Mouse (Mus musculus) ES-Bruce4 (cell line): ENCODE data around the gene Man1a2. TPM values are rescaled to one million over a fixed set of nuclear protein-coding genes. Genes with fewer than 3 reads are reported as not detected.

Source experiments
- H3K27ac ChIP-seq: 2 replicates; pipeline ENCODE4 v1.5.1; 2012; ENCODE audit warnings: low read length, inconsistent platforms; ENCODE audit not compliant: insufficient read depth
- H3K27me3 ChIP-seq: 2 replicates; pipeline ENCODE4 v1.6.1; 2012; ENCODE audit warnings: mild to moderate bottlenecking, low read length, inconsistent platforms; ENCODE audit not compliant: control insufficient read depth, poor library complexity, insufficient read depth, severe bottlenecking
- H3K36me3 ChIP-seq: 2 replicates; pipeline ENCODE4 v1.6.1; 2012; ENCODE audit warnings: inconsistent platforms, mild to moderate bottlenecking, low read length, moderate library complexity; ENCODE audit not compliant: control insufficient read depth, poor library complexity, insufficient read depth, severe bottlenecking
- H3K4me1 ChIP-seq: one replicate; pipeline ENCODE4 v1.8.1; 2011; ENCODE audit warnings: low read length; ENCODE audit not compliant: control insufficient read depth, insufficient read depth
- H3K4me3 ChIP-seq: 2 replicates; pipeline ENCODE4 v1.5.1; 2011; ENCODE audit warnings: low read depth, mild to moderate bottlenecking, low read length
- H3K9ac ChIP-seq: 2 replicates; pipeline ENCODE4 v1.6.1; 2012; ENCODE audit warnings: low read depth, mild to moderate bottlenecking, inconsistent platforms; ENCODE audit not compliant: poor library complexity, severe bottlenecking
- H3K9me3 ChIP-seq: replicated peaks from 2 replicates; pipeline ENCODE4 v1.6.1; 2012; ENCODE audit warnings: mild to moderate bottlenecking, low read length, inconsistent platforms; ENCODE audit not compliant: control insufficient read depth, poor library complexity, insufficient read depth, severe bottlenecking
- CTCF ChIP-seq: IDR thresholded peaks from one replicate; pipeline ENCODE4 v1.8.1; 2011; ENCODE audit warnings: low read depth, low read length
- EP300 ChIP-seq: IDR thresholded peaks from 2 replicates; pipeline ENCODE4 v1.6.1; 2011; ENCODE audit warnings: low read depth, low read length; ENCODE audit not compliant: insufficient read depth
- POLR2A ChIP-seq: IDR thresholded peaks from one replicate; pipeline ENCODE4 v1.8.1; 2011; ENCODE audit warnings: low read length; ENCODE audit not compliant: insufficient read depth
- polyA plus RNA-seq: library from polyadenylated mRNA; stranded (reverse); fragments of >200 nt; gene quantifications from 2 replicates; pipeline ENCODE4 v1.2.4, GENCODE M21; 2011; ENCODE audit warnings: low read depth; ENCODE audit not compliant: missing spikeins, insufficient read depth, insufficient read length

Man1a2 gene
- polyA plus RNA-seq, 1 experiment, result 61.3 TPM

DNA sequence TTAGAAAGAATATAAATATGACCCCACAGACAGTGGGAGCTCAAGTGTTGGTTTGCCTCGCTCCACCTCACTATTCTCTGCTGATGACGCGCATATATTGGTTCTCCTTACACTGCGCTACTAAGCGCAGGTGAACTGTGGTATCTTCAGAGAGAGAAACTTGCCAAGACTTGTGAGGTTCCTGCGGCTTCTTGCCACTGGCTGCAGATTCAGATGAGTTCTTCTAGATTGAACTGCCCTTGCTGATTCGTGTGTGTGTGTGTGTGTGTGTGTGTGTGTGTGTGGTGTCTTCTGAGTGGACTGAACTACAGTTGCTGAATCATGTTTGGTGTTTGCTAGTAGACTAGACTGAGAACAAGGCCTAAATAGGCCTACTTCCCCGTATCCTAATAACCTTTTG lies 43.7 kb downstream of the Man1a2 start:
- no peaks in the 10 kb centered on the region for H3K9me3 ChIP-seq
- no peak overlapping the region for H3K4me3 ChIP-seq
- H3K36me3 ChIP-seq, result no peaks in the 10 kb centered on the region; the same call in 1 of the 2 replicates
- H3K27me3 ChIP-seq, result no peaks in the 10 kb centered on the region
- TF ChIP-seq CTCF, result no peak
- TF ChIP-seq EP300, result no peak
- TF ChIP-seq POLR2A, result no peak
- no peaks in the 10 kb centered on the region for H3K4me1 ChIP-seq
- H3K27ac ChIP-seq, result no peak overlapping the region
- no peak overlapping the region for H3K9ac ChIP-seq

DNA sequence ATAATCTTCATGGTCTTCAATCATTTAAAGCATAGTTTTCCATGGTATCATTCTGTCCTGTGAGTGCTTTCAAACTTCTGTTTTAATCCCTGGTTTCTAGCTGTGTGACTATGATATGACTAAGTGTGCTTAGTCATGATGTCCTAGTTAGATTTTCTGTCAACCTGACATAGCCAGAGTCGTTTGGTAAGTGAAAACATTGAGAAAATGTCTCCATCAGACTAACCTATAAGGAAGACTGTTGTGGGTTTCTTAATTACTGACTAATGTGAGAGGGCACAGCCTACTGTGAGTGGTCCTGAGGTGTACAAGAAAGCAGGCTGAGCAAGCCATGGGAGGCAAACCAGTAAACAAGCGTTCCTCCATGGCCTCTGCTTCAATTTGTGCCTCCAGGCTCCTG lies 49.0 kb downstream of the Man1a2 start:
- Histone ChIP-seq H3K4me1 (no peaks in the 10 kb centered on the region), H3K4me3 (no peak overlapping the region), H3K36me3 (no peaks in the 10 kb centered on the region; the same call in 1 of the 2 replicates), H3K9me3 (no peaks in the 10 kb centered on the region), H3K9ac (no peak overlapping the region), H3K27ac (no peak overlapping the region), H3K27me3 (no peaks in the 10 kb centered on the region)
- no peak for TF ChIP-seq POLR2A
- no peak for TF ChIP-seq CTCF
- TF ChIP-seq EP300, result no peak

GRCm38 (mm10) chr3:100634821-100635220 lies 50.5 kb downstream of the Man1a2 start:
- Histone ChIP-seq H3K9ac (no peak overlapping the region), H3K36me3 (no peaks in the 10 kb centered on the region; the same call in 1 of the 2 replicates)
- TF ChIP-seq EP300 (no peak), POLR2A (no peak), CTCF (no peak)

GRCm38 (mm10) chr3:100618511-100618910 lies 66.8 kb downstream of the Man1a2 start:
- H3K4me3 ChIP-seq, result no peak overlapping the region
- TF ChIP-seq EP300 (no peak), POLR2A (no peak), CTCF (no peak)
- no peaks in the 10 kb centered on the region for H3K27me3 ChIP-seq
- no peak overlapping the region for H3K9ac ChIP-seq
- no peaks in the 10 kb centered on the region for H3K9me3 ChIP-seq
- no peak overlapping the region for H3K27ac ChIP-seq
- H3K36me3 ChIP-seq, result no peaks in the 10 kb centered on the region
- no peaks in the 10 kb centered on the region for H3K4me1 ChIP-seq

More at GRCm38 (mm10) chr3:100634821-100635220, 50.5 kb downstream of the Man1a2 start:
- H3K4me1 ChIP-seq, result no peaks in the 10 kb centered on the region
- no peak overlapping the region for H3K4me3 ChIP-seq
- no peaks in the 10 kb centered on the region for H3K9me3 ChIP-seq
- no peak overlapping the region for H3K27ac ChIP-seq
- no peaks in the 10 kb centered on the region for H3K27me3 ChIP-seq

DNA sequence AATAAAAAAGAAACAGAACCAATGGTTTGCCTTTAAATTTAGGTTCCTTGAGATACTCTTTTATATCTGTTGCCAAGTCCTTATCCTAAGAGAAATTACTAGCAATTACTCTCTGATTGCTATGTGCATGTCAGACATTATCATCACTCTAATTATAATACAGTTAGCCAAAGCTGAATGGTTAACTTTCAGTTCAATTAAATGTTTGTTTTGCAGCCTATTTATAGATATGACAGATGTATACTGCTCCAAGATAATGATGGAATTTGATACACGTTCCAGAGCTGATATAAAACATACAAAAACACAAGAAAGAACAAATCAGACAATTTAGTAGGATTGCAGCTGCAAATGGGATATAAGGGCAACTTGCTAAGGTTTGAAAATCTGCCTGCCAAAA lies 74.4 kb downstream of the Man1a2 start:
- Histone ChIP-seq H3K27ac (no peak overlapping the region), H3K4me1 (no peaks in the 10 kb centered on the region), H3K4me3 (no peak overlapping the region), H3K36me3 (no peaks in the 10 kb centered on the region), H3K9ac (no peak overlapping the region), H3K9me3 (no peaks in the 10 kb centered on the region), H3K27me3 (no peaks in the 10 kb centered on the region)
- TF ChIP-seq POLR2A, result no peak
- TF ChIP-seq EP300, result no peak
- no peak for TF ChIP-seq CTCF

GRCm38 (mm10) chr3:100604539-100604938 lies 80.8 kb downstream of the Man1a2 start:
- no peaks in the 10 kb centered on the region for H3K4me1 ChIP-seq
- TF ChIP-seq POLR2A (no peak), CTCF (no peak), EP300 (no peak)
- no peaks in the 10 kb centered on the region for H3K9me3 ChIP-seq
- H3K27me3 ChIP-seq, result no peaks in the 10 kb centered on the region
- H3K9ac ChIP-seq, result no peak overlapping the region
- H3K4me3 ChIP-seq, result no peak overlapping the region
- H3K27ac ChIP-seq, result no peak overlapping the region
- no peaks in the 10 kb centered on the region for H3K36me3 ChIP-seq
